Mouse (Mus musculus): Measurements from ENCODE around the gene Fbrsl1.

The Fbrsl1 gene

GRCm38 (mm10) chr5:110448436-110449134 lies at the start of gene Fbrsl1:
Fbrsl1 (minus strand) TSS chr5:110448503.
- DNase-seq (ENCODE audit: low read depth, low spot score): peak; percentile 97

- no peak for DNase-seq (ENCODE audit: low read depth, low spot score)
These were observed 49.8 kb upstream of the Fbrsl1 start for GRCm38 (mm10) chr5:110498071-110498470.

GRCm38 (mm10) chr5:110497556-110497955 lies 49.3 kb upstream of the Fbrsl1 start:
- no peak for DNase-seq (ENCODE audit: low read depth, low spot score)

- DNase-seq (ENCODE audit: low read depth, low spot score): no peak
These were observed 46.7 kb upstream of the Fbrsl1 start for GRCm38 (mm10) chr5:110495051-110495450.

- no peak for DNase-seq (ENCODE audit: low read depth, low spot score)
These were observed 46.1 kb upstream of the Fbrsl1 start for GRCm38 (mm10) chr5:110494396-110494795.

GRCm38 (mm10) chr5:110493785-110494184 lies 45.5 kb upstream of the Fbrsl1 start:
- DNase-seq (ENCODE audit: low read depth, low spot score): peak; percentile 86

- DNase-seq (ENCODE audit: low read depth, low spot score): no peak
These were observed 41.3 kb upstream of the Fbrsl1 start for GRCm38 (mm10) chr5:110489639-110490038.

- no peak for DNase-seq (ENCODE audit: low read depth, low spot score)
These were observed 39.6 kb upstream of the Fbrsl1 start for GRCm38 (mm10) chr5:110487943-110488342.

GRCm38 (mm10) chr5:110486674-110487334 lies 38.5 kb upstream of the Fbrsl1 start:
- DNase-seq (ENCODE audit: low read depth, low spot score): no peak

GRCm38 (mm10) chr5:110484711-110485110 lies 36.4 kb upstream of the Fbrsl1 start:
- DNase-seq (ENCODE audit: low read depth, low spot score): no peak

- DNase-seq (ENCODE audit: low read depth, low spot score): no peak
These were observed 30.9 kb upstream of the Fbrsl1 start for GRCm38 (mm10) chr5:110479228-110479627.

- no peak for DNase-seq (ENCODE audit: low read depth, low spot score)
These were observed 25.9 kb upstream of the Fbrsl1 start for GRCm38 (mm10) chr5:110474156-110474555.

- no peak for DNase-seq (ENCODE audit: low read depth, low spot score)
These were observed 24.5 kb upstream of the Fbrsl1 start for GRCm38 (mm10) chr5:110472834-110473233.

GRCm38 (mm10) chr5:110471981-110472476 lies 23.7 kb upstream of the Fbrsl1 start:
- no peak for DNase-seq (ENCODE audit: low read depth, low spot score)

- DNase-seq (ENCODE audit: low read depth, low spot score): no peak
These were observed 23.0 kb upstream of the Fbrsl1 start for GRCm38 (mm10) chr5:110471285-110471684.

- DNase-seq (ENCODE audit: low read depth, low spot score): no peak
These were observed 21.1 kb upstream of the Fbrsl1 start for GRCm38 (mm10) chr5:110469227-110469925.

- DNase-seq (ENCODE audit: low read depth, low spot score): no peak
These were observed 20.0 kb upstream of the Fbrsl1 start for GRCm38 (mm10) chr5:110468296-110468695.

GRCm38 (mm10) chr5:110467725-110468124 lies 19.4 kb upstream of the Fbrsl1 start:
- no peak for DNase-seq (ENCODE audit: low read depth, low spot score)

GRCm38 (mm10) chr5:110466531-110467424 lies 18.5 kb upstream of the Fbrsl1 start:
- DNase-seq (ENCODE audit: low read depth, low spot score): no peak

GRCm38 (mm10) chr5:110462646-110463045 lies 14.3 kb upstream of the Fbrsl1 start:
- DNase-seq (ENCODE audit: low read depth, low spot score): no peak

- no peak for DNase-seq (ENCODE audit: low read depth, low spot score)
These were observed 10.6 kb upstream of the Fbrsl1 start for GRCm38 (mm10) chr5:110458936-110459335.

All from CD4-positive, CD25-positive, alpha-beta regulatory T cell, adult 2 months (primary cell).